Mouse (Mus musculus): ENCODE measurements at regions not wholly inside any gene's neighbourhood (a gene's known extent, or its start where the extent isn't known, plus 50 kb on each side); places are given as distances from the start of the nearest gene placed in this dataset.

DNA sequence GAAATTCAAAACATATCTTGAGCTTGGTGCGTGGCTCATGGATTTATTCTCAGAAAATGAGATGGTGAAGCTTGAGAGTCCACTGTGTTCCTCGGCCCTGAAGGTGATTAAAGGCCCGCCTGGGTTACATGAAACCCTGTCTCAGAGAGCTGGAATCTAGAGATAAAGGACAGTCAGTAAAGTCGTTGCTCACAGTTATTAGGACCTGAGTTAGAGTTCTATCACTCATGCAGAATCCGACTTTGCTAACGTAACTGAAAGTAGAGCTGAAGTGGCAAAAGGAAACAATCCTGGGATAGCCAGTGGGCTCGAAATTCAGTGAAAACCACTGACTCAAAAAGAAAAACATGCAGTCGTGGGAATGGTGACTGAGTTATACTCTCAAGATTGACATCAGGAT is 198.9 kb upstream of the Sema3a start:
- no peak for DNase-seq

DNA sequence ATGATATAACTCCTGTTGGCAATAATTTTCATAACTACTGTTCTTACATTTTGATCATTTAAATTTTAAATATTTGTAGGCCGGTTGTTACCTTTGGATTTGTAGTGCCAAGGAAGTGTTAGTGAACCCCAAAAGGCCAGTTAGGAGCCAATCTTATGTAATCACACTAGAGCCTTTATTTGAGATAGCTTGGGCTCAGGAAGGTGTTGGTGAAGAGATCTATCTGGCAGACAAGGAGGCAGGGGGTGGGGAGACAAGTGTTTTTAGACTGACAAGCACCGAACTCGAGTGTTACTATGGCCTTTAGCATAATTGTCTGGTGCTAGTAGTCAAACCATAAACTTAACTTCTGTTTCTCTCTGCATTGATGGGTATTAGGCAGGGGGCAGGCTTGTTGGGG is 198.0 kb upstream of the Sema3a start:
- no peak for DNase-seq

DNA sequence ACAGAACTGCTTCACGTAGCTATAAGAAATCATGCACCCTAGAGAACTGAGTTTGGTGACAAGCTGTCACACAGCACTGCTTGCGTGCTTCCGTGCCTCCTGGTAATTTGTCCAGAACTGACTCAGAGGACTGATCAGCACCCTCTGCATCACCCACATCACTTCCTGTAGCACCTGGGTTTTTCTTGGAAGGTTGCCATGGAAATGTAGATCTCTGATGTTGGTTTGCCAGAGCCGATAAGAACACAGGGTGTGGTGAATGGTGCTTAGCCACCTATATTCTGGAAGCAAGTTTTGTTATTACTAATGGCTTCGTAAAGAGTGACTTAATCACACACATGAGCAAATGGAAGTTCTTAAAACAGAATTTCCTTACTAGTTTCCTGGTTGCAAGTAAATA is 188.2 kb upstream of the Sema3a start:
- no peak for DNase-seq

DNA sequence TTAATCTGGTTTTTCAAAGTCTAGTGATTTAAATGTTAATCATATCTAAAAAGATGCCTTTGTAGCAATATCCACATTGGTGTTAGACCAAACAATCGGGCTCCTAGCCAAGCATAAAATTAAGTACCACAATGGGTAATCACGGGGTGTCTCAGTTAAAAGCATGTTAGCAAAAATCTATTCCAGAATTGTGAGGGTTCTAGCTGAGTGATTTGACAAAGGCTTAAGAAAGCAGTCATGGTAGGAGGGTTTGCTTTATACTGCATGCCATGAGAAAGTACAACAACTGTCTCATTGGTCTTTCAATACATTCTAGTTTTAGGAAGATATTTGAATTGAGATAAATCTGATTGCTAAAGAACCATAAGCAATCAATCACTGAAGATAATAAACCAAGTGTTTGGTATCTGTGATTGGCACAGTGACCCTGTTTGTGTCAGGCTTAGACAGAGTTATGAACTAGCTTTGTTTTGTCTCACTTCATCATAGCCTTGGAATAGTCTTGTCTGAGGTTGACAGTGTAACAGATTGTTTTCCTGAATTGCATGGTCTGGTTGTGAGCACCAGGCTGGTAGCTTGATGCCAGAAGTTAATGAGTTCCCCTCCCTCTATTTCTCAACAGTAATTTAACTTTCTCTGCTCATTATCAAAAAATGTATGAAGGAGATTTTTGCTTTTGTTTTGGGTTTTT is 186.9 kb upstream of the Sema3a start:
- no peak for DNase-seq

DNA sequence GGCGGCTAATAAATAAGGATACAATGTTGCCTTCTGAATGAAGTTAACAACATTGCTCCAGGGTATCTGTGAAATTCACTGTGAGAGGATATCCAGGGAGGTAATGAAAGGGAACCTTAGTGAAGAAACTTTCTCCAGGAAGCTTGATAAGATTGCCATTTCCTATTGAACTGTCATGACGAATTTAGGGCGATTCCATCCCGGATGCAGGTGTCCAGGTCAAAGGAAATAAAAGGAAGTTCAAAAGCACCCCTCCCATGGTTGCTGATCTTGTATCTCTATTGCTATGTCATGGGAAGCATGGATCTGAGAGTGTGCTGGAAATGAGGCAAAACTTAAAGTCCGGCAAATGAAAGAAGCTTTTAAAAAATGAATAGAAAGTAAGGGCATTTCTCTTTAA is 180.7 kb upstream of the Sema3a start:
- DNase-seq, result no peak

DNA sequence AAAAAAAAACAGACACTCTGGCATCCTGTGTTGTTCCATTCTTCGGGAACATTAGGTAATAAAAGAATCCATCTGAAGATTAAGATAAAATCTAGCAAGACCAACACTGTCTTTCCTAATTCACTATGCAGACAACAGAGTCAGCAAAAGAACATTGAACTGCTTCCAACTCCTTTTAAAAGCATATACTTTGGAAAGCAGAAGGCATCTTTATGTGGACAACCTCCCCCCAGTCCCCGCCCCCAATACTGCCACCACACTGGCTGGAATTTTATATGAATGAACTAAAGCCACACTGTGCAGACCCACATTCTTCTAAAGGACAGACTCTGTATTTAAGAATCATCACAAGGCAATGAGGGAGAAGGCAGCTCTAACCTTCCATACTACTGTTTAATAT is 176.7 kb upstream of the Sema3a start:
- DNase-seq, result no peak

DNA sequence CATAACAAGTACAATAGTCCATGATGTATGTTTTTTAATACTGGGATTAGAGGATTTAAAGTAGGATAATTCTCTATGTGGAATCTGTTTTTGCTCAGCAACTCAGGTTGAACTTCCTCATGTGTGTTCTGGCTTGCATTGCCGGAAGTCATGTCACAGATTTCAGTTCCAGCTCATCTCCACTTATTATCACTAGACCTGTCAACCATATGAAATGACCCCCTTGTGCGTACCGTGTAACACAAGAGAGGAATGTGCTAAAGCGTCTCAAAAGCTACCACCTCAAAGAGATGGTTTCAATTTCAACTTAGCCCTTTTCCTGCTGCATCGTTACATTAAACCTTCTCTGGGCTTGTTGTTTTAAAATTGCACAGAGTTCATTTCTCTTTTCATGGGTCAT is 154.2 kb upstream of the Sema3a start:
- DNase-seq, result no peak

DNA sequence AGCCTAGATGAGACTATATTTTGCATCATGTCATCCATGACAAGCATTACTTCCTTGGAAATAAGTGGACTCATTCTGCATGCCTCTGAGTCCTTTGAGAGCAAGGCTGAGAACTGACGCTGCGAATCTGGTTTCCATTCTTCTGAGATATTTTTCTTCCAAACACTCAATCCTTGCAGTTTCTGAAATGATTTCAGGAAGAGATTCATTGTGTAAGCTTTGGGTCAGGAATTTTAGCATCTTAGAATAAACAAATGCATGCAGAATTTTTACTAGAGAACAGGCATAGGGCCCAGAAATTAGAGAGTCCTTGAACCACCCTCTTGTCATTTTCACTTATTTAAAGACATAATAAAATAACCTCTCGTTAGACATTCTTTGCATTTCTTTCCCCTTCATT is 151.5 kb upstream of the Sema3a start:
- no peak for DNase-seq

DNA sequence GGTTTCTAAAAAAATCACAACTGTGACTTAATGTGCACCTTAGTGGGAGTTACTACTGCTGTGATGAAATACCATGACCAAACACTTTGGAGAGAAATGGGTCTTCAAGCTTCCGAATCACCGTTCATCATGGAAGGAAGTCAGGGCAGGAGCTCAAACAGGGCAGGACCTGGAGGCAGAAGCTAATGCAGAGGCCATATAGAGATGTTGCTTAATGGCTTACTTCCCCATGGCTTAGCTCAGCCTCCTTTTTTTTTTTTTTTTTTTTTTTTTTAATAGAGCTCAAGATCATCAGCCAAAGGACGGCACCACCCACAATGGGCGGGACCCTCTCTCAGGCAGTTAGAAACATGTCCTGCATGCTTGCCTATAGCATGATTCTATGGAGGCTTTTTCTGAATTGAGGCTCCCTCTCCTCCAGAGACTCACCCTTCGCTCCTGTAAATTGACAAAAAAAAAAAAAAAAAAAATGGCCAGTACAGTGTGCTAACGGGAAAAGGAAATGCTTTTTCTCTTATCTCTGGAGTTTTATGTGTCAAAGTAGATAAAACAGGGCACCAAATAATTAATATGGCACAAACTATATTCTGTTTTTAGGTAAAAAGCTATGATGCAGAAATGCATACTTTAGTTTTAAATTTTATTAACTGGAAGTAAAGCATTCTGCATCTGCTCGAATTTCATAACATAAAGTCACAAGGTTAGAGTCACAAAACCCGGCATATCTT is 149.0 kb upstream of the Sema3a start:
- no peak for DNase-seq

DNA sequence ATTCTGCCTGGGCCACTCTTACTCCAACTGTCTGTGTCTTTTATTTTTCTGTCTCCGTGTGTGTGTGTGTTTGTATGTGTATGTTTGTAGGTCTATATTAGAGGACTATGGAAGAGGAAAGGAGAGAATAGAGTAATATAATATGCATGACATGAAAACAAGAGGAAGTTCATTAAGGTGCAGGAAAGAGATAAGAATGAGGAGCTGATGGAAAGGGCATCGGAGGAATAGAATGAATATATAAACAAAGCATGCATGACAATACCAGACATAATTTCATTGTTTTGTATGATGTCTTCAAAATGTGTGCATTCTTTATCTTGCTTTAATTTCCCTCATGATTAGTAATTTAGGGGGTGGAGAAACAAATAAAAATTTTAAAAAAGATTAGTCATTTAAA is 147.3 kb upstream of the Sema3a start:
- no peak for DNase-seq

DNA sequence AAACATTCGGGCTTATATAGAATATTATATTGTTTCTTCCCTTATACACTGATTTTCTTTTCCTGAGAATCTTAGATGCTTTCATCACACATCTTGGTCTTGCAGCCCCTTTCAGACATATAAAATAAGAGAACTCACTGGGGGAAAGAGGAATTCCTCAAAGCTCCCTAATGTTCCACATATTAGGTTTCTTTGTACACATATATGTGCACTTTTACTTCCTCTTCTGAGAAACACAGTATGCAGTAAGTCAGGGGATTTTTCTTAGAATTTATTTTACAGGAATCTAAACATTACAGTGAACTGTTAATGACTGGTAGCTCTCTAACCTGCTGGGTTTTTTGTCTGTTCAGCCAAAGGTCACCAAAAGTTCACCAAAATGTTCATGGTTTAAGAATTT is 131.4 kb upstream of the Sema3a start:
- no peak for DNase-seq

DNA sequence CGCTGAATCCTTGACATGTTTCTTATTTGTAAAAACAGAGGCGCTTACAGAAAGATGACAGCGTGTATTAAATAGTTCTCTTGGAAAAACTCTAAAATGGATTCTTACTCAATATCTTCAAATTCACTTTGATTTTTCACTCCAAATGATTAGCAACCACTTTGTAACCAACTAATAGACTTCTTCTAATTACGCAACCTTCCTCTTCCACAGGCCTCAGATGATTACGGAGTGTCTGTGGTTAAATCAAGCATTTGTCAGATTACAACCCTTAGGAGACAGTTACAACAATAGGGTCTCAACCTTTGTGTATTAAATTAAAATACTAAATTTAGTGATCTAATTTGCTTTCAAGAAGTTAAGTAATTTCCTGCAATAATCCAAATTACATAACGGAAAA is 127.8 kb upstream of the Sema3a start:
- DNase-seq, result no peak

DNA sequence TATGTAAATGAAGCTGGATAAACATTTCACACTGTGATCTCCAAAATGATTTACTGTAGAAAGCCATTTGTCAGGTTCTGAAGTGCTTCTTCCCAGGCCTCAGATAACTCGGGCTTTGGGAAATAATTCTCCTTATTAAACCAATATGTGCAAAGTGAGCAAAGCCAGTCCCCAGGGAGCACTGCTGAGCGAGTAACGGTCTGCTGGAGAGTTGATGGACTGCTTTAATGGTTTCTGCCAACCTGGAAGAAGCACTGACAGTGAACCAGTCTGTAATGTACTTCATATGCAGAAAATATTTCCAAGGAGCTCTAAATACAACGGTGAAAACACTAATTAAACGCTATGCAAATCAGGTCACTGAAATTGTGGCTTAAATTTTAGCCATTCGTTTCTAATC is 118.1 kb upstream of the Sema3a start:
- DNase-seq, result no peak

DNA sequence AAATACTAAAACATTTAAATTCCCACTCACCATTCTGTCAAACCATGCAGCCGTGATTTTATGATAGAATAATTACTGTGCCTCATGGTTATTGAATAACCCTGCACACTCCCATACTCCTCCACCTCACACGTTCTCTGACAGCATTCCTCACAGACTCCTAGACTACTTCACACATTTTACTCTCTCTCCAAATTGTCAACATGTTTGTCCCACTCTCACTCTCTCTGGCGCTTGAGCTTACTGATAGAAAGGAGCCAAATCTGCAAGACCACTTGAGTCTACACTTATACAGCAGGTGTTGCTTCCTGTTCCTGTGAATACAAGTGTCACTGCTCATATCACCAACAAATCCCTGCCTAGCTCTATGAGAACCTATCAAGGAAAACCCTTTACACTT is 102.9 kb upstream of the Sema3a start:
- DNase-seq, result peak; percentile 12

DNA sequence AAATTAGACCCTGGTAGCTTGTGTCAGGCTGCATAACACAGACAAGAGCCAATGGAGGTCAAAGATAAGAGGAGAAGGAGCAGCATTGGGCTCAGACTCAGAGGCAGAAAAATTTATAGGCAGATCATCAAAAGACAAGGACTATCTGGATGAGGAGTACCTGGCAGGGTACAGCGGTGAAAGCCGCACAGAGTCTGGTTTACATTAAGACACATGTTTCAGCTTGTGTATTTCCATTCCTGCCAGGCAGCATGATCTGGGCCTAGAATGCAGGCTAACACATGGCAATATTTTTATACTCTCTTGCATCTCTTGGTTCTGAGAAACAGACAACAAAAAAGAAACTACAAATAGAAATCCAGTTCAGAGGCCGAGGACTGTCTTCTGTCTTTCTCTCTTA is 91.9 kb upstream of the Sema3a start:
- no peak for DNase-seq

DNA sequence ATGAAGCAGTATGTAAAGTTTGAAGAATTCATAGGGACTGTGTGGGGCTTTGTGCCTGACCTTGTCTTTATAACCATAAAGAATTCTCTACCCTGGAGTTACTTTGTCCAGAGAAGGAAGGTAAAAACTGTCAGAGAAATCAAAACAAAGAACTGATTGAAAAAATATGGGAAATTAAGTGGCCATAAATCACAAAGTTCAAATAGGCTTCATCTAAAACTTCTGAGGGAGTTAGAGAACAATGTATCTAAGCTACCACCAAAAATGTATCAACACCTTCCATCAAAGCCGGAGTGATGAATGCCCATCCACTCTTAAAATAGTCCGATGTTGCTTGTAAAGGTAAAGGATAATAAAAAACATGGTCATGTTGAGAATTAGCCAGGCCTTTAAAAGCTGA is 89.1 kb upstream of the Sema3a start:
- no peak for DNase-seq

DNA sequence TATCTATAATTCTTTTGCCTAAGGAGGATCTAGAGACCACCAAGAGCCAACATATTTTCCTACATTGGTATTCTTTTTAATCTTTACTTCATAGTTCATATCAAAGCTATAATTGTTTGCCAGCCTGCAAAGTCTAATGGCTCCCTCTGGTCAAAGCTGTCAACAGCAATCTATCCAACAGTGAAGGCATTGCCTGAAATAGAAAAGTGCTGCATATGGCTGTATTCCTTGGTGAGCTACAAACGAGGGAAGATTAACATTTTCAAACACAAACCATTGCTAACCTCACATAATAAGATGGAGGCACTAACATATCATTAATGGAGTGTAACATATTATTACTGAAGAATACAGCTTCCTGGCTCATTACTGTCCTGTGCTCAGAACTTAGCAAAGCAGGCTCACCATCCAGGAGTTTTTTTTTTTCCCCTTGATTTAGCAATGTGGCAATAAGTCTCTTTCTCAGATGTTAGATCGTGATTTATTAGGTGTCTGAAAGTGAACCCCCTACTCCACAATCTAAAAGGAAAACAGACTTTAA is 66.3 kb upstream of the Sema3a start:
- no peak for DNase-seq

DNA sequence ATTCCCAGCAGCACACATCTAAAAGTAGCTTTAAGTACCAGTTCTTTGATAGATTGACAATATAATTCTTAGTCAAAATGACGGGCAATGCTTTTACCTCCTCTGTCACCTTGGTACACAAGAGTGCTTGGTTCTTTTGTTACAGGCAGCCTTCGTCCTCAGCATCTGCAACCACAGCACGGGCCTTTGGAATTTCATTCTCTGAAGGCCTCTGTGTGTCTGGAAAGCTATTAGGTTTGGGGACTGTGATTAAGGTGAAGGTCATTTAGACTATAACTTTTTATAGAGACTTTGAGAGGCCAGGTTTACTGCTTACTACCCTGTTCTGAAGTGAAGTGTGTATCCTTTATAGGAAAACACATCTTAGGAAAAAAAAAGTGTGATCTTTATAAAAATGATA is 58.3 kb upstream of the Sema3a start:
- no peak for DNase-seq

Small RNA genes in the stretch of these regions (microRNA-seq; reads per million reads assigned to microRNA genes)
- gene Gm23243, result 0 reads per million in 2 experiments
